In genomic region chr2:165204931-165205330, GRCm38 (mm10) we compare ENCODE assay signal across 19 mouse cellular contexts. TPM values are rescaled to one million over a fixed set of nuclear protein-coding genes. Genes with fewer than 3 reads are reported as not detected.
DNase-seq lines count a peak whose midpoint lies in the region; ATAC-seq lines count a peak whose summit lies in the region.
"Had no signal": no experiment of that assay in that cellular context is flagged by ENCODE, and none has a peak within 500 bp of the region (broad histone marks: within the 10 kb centered on the region; RNA-seq: fewer than 3 reads in every experiment).

No protein-coding gene starts in this region.

- no peaks in the 10 kb centered on the region for H3K9me3 ChIP-seq in forebrain, embryonic 13.5 days (replicated peaks)
- no peaks in the 10 kb centered on the region for H3K9me3 ChIP-seq in forebrain, embryonic 11.5 days (ENCODE audit: control insufficient read depth, low read length)
- H3K9me3 ChIP-seq in midbrain, embryonic 13.5 days: no peaks in the 10 kb centered on the region
- no peaks in the 10 kb centered on the region for H3K9me3 ChIP-seq in midbrain, embryonic 14.5 days (ENCODE audit: control insufficient read depth, low read length)
- no peaks in the 10 kb centered on the region for H3K9me3 ChIP-seq in embryonic facial prominence, embryonic 10.5 days
- H3K9me3 ChIP-seq in neural tube, embryonic 14.5 days (ENCODE audit: control insufficient read depth, low read length): no peaks in the 10 kb centered on the region
- H3K9me3 ChIP-seq: lung, embryonic 15.5 days; megakaryocyte, embryonic 14.5 days; stomach, embryonic 15.5 days had no signal

- peaks cover 49% of the 10 kb centered on the region for H3K4me1 ChIP-seq in forebrain, embryonic 13.5 days
- H3K4me1 ChIP-seq in forebrain, embryonic 11.5 days (replicated peaks; ENCODE audit: control insufficient read depth, insufficient read depth, low read length): peaks cover 20% of the 10 kb centered on the region
- peaks cover 49% of the 10 kb centered on the region for H3K4me1 ChIP-seq in midbrain, embryonic 13.5 days (replicated peaks)
- peaks cover 29% of the 10 kb centered on the region for H3K4me1 ChIP-seq in midbrain, embryonic 14.5 days (ENCODE audit: control insufficient read depth, insufficient read depth, low read length)
- peaks cover 38% of the 10 kb centered on the region for H3K4me1 ChIP-seq in embryonic facial prominence, embryonic 10.5 days
- peaks cover 29% of the 10 kb centered on the region for H3K4me1 ChIP-seq in neural tube, embryonic 14.5 days (ENCODE audit: control insufficient read depth, insufficient read depth, low read length)

- no peak overlapping the region for H3K4me3 ChIP-seq in forebrain, embryonic 13.5 days
- no peak overlapping the region for H3K4me3 ChIP-seq in forebrain, embryonic 11.5 days (ENCODE audit: low read depth, low read length)
- no peak overlapping the region for H3K4me3 ChIP-seq in midbrain, embryonic 13.5 days (replicated peaks)
- H3K4me3 ChIP-seq in midbrain, embryonic 14.5 days (replicated peaks; ENCODE audit: low read depth, low read length): no peak overlapping the region
- H3K4me3 ChIP-seq in embryonic facial prominence, embryonic 10.5 days: no peak overlapping the region
- H3K4me3 ChIP-seq in neural tube, embryonic 14.5 days (ENCODE audit: low read depth, low read length): no peak overlapping the region
- H3K4me3 ChIP-seq: lung, embryonic 15.5 days; megakaryocyte, embryonic 14.5 days; myocyte; stomach, embryonic 15.5 days had no signal

- 0 out of 2 replicates have a peak overlapping the region, but pooled peaks have one; percentile 21 for H3K9ac ChIP-seq in forebrain, embryonic 13.5 days
- H3K9ac ChIP-seq in forebrain, embryonic 11.5 days (ENCODE audit: low read length): no peak overlapping the region
- no peak overlapping the region for H3K9ac ChIP-seq in midbrain, embryonic 13.5 days (replicated peaks)
- no peak overlapping the region; the same call in 1 of the 2 replicates for H3K9ac ChIP-seq in midbrain, embryonic 14.5 days (replicated peaks; ENCODE audit: low read length)
- H3K9ac ChIP-seq in neural tube, embryonic 14.5 days (replicated peaks; ENCODE audit: low read depth, low read length): no peak overlapping the region
- H3K9ac ChIP-seq: lung, embryonic 15.5 days; stomach, embryonic 15.5 days had no signal

- 33% methylated on average over 7 of the region's 7 CpGs for WGBS in forebrain, embryonic 13.5 days
- 36% methylated on average over 7 of the region's 7 CpGs for WGBS in forebrain, embryonic 11.5 days
- WGBS in midbrain, embryonic 13.5 days: 29% methylated on average over 7 of the region's 7 CpGs
- WGBS in midbrain, embryonic 14.5 days: 31% methylated on average over 7 of the region's 7 CpGs
- WGBS in embryonic facial prominence, embryonic 10.5 days: 40% methylated on average over 7 of the region's 7 CpGs
- 21% methylated on average over 7 of the region's 7 CpGs for WGBS in neural tube, embryonic 14.5 days

- H3K27me3 ChIP-seq in forebrain, embryonic 13.5 days: peaks cover 11% of the 10 kb centered on the region
- H3K27me3 ChIP-seq in forebrain, embryonic 11.5 days (ENCODE audit: control insufficient read depth, insufficient read depth, low read length): no peaks in the 10 kb centered on the region; the same call in 1 of the 2 replicates
- H3K27me3 ChIP-seq in midbrain, embryonic 13.5 days: peaks cover 27% of the 10 kb centered on the region
- no peaks in the 10 kb centered on the region for H3K27me3 ChIP-seq in midbrain, embryonic 14.5 days (ENCODE audit: control insufficient read depth, insufficient read depth, low read length)
- peaks cover 83% of the 10 kb centered on the region for H3K27me3 ChIP-seq in embryonic facial prominence, embryonic 10.5 days (replicated peaks; ENCODE audit: low read depth, poor library complexity, severe bottlenecking)
- peaks cover 4% of the 10 kb centered on the region; the same call in 1 of the 2 replicates for H3K27me3 ChIP-seq in neural tube, embryonic 14.5 days (ENCODE audit: control insufficient read depth, insufficient read depth, low read length)

- peak; percentile 52; the same call in 1 of the 2 replicates for ATAC-seq in forebrain, embryonic 13.5 days
- no peak for ATAC-seq in forebrain, embryonic 11.5 days (replicated peaks; ENCODE audit: low FRiP score)
- ATAC-seq in midbrain, embryonic 13.5 days: peak; percentile 31; the same call in 1 of the 2 replicates
- ATAC-seq in midbrain, embryonic 14.5 days (ENCODE audit: low FRiP score, low TSS enrichment): no peak
- ATAC-seq in neural tube, embryonic 14.5 days (ENCODE audit: low read depth): peak; percentile 62; the same call in 1 of the 2 replicates
- ATAC-seq: intestine, embryonic 16.5 days; Patski had no signal

- DNase-seq in forebrain, embryonic 11.5 days (ENCODE audit: low spot score): no peak
- no peak for DNase-seq in midbrain, embryonic 14.5 days
- DNase-seq in embryonic facial prominence, embryonic 10.5 days (ENCODE audit: low spot score): no peak
- no peak for DNase-seq in lung, postnatal 25 days (ENCODE audit: low spot score)
- DNase-seq: cerebellum, adult 11 months; gastrocnemius, postnatal 36 days; kidney, postnatal 10 days; thymus, postnatal 14 days had no signal

- H3K36me3 ChIP-seq in forebrain, embryonic 13.5 days (ENCODE audit: poor library complexity, severe bottlenecking): no peaks in the 10 kb centered on the region
- no peaks in the 10 kb centered on the region for H3K36me3 ChIP-seq in forebrain, embryonic 11.5 days (ENCODE audit: control insufficient read depth, insufficient read depth, low read length)
- H3K36me3 ChIP-seq in midbrain, embryonic 13.5 days: no peaks in the 10 kb centered on the region
- H3K36me3 ChIP-seq in midbrain, embryonic 14.5 days (ENCODE audit: control insufficient read depth, insufficient read depth, low read length): no peaks in the 10 kb centered on the region
- no peaks in the 10 kb centered on the region for H3K36me3 ChIP-seq in embryonic facial prominence, embryonic 10.5 days (replicated peaks)
- H3K36me3 ChIP-seq in neural tube, embryonic 14.5 days (ENCODE audit: control insufficient read depth, insufficient read depth, low read length): no peaks in the 10 kb centered on the region
- H3K36me3 ChIP-seq: lung, embryonic 15.5 days; stomach, embryonic 15.5 days had no signal

- H3K27ac ChIP-seq in forebrain, embryonic 13.5 days: no peak overlapping the region
- no peak overlapping the region for H3K27ac ChIP-seq in forebrain, embryonic 11.5 days (ENCODE audit: low read depth, low read length)
- 0 out of 2 replicates have a peak overlapping the region, but pooled peaks have one; percentile 20 for H3K27ac ChIP-seq in midbrain, embryonic 13.5 days
- H3K27ac ChIP-seq in midbrain, embryonic 14.5 days (replicated peaks; ENCODE audit: low read depth, low read length): no peak overlapping the region
- 0 out of 2 replicates have a peak overlapping the region, but pooled peaks have one; percentile 6 for H3K27ac ChIP-seq in embryonic facial prominence, embryonic 10.5 days (replicated peaks)
- no peak overlapping the region for H3K27ac ChIP-seq in neural tube, embryonic 14.5 days (ENCODE audit: low read depth, low read length)
- H3K27ac ChIP-seq: lung, embryonic 15.5 days; stomach, embryonic 15.5 days had no signal

- H3K4me2 ChIP-seq in forebrain, embryonic 13.5 days: no peak overlapping the region
- H3K4me2 ChIP-seq in forebrain, embryonic 11.5 days (ENCODE audit: low read depth, low read length, severe bottlenecking): no peak overlapping the region
- no peak overlapping the region for H3K4me2 ChIP-seq in midbrain, embryonic 13.5 days (replicated peaks)
- H3K4me2 ChIP-seq in midbrain, embryonic 14.5 days (ENCODE audit: low read length): no peak overlapping the region
- H3K4me2 ChIP-seq in neural tube, embryonic 14.5 days (ENCODE audit: low read depth, low read length): no peak overlapping the region
- H3K4me2 ChIP-seq: heart, embryonic 11.5 days; lung, embryonic 15.5 days; stomach, embryonic 15.5 days had no signal

RNA-seq across cellular contexts. Expression of gene Cdh22, which starts 29.7 kb away (rescaled TPM):
- 5.0 and 6.2 TPM in 2 replicates for polyA plus RNA-seq in forebrain, embryonic 13.5 days (2015; fragmentation: Nextera tagmentation; extraction: Ambion mirVana)
- 6.2 and 6.3 TPM in 2 replicates for polyA plus RNA-seq in forebrain, embryonic 11.5 days (2014; fragmentation: Nextera tagmentation; extraction: Ambion mirVana)
- 10.4 and 15.7 TPM in 2 replicates for polyA plus RNA-seq in midbrain, embryonic 13.5 days (2015; fragmentation: Nextera tagmentation; extraction: Ambion mirVana)
- 15.8 and 18.4 TPM in 2 replicates for polyA plus RNA-seq in midbrain, embryonic 14.5 days (2014; fragmentation: Nextera tagmentation; extraction: Ambion mirVana)
- polyA plus RNA-seq in embryonic facial prominence, embryonic 10.5 days (2016; fragmentation: Nextera tagmentation; extraction: Ambion mirVana): 0.91 and 1.1 TPM in 2 replicates
- 9.0 and 10.5 TPM in 2 replicates for polyA plus RNA-seq in neural tube, embryonic 14.5 days (2014; fragmentation: Nextera tagmentation; extraction: Ambion mirVana)
- polyA plus RNA-seq: liver, adult 2 months; Patski had no signal

Comparison
In these comparisons a context has a peak if more than half of its experiments do, and no peak if none do; other contexts are left out.
1. ATAC-seq: peak in forebrain, embryonic 13.5 days (single experiment), midbrain, embryonic 13.5 days (single experiment) and neural tube, embryonic 14.5 days (single experiment); none in forebrain, embryonic 11.5 days (single experiment) and midbrain, embryonic 14.5 days (single experiment).
2. H3K27ac ChIP-seq: peak in midbrain, embryonic 13.5 days (single experiment) and embryonic facial prominence, embryonic 10.5 days (single experiment); none in forebrain, embryonic 13.5 days (single experiment), forebrain, embryonic 11.5 days (single experiment), midbrain, embryonic 14.5 days (single experiment) and neural tube, embryonic 14.5 days (single experiment).